Mouse (Mus musculus): ENCODE measurements around the gene Wdtc1. TPM values are rescaled to one million over a fixed set of nuclear protein-coding genes. Genes with fewer than 3 reads are reported as not detected.

Gene Wdtc1
- total RNA-seq, 2 experiments from 2014 or later, result 58.6 to 59.8 TPM

DNA sequence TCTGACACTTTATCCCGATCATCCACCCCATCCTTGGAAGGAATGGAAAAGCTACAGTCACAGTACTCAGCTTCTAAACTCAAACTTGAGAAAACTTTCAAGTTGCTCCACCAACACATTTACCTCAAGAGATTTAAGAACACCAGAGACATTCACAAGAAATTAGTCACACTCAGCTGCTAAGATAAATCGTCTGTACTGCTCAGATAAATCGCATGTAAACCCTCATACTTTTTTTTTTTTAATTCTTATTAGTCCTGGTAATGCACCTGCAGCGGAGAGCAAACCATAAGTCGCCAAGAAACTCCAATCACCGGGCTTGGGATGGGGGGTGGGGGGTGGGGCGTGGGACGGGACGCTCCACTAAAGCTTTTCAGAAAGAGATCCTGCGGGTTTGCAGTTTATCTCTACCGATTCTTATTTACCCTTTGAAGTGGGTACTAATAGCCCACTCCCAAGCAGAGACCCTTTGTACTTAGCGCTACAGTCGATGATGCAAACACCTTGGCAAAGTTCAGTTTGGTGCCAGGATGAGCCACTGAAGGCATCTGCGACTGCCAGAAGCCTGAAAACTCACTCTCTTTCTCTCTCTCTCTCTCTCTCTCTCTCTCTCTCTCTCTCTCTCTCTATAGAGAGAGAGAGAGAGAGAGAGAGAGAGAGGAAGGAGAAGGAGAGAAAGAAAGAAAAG lies 15.3 kb downstream of the Wdtc1 start:
- DNase-seq (ENCODE audit: low spot score in 2 of 2), result no peak
- intact Hi-C loops (cut with DNase I), result no loop called here

DNA sequence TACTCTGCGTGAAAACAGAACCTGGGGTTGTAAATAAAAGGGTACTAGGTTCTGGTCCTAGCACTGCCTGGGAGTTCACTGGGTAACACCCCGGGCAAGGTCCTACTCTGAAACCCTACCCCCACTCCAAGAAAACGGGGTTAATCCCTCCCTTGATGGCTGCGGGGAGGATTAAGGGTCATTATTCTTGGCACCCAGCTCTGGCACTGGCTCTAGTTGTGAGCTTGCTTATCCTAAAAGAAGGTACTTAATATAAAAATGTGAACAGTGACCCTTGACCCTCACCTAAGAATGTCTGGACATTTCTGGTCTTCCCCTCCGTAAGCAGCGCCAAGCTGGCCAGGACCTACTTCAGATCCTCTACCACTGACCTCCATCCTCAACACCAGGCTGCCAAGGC lies 20.0 kb downstream of the Wdtc1 start:
- intact Hi-C loops (cut with DNase I), result no loop called here

DNA sequence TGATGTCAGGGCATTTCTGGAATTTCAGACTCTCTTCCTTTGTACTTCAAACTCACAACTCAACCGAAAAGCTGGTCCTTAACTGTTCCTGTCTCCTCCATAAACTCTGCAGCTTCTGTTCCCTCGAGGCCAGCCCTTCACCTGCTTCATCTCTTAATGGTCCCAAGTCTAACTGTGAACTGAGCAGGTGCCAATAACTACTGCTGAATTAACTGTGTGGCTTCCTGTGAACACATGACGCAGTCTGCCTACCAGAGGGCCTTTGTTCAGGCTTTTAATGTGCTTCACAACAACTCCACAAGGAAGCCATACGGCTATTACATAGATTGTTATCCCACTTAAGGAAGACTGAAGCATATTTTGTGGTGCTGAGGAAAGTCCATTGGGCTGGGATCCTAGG lies 23.0 kb downstream of the Wdtc1 start:
- intact Hi-C loops (cut with DNase I), result no loop called here
- DNase-seq (ENCODE audit: low spot score in 2 of 2), result no peak

More for the DNA sequence above, 20.0 kb downstream of the Wdtc1 start:
- DNase-seq (ENCODE audit: low spot score in 2 of 2), result no peak

DNA sequence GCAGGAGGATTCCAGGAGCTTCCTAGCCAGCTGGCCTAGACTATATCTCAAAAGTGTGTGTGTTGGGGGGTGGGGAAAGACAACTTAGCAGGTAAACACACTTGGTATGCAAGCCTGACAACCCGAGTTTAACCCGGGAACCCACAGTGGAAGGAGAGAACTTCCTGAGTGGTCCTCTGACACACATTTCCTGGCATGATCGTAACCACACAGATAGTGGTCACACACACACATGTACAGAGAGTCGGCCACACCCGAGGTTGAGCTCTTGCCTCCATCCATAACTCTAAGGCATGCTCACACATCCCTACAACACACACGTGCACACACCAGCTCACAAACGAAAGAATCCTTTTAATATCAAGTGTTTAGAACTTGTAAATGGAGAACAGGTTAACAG lies 25.2 kb downstream of the Wdtc1 start:
- intact Hi-C loops (cut with DNase I), result no loop called here

DNA sequence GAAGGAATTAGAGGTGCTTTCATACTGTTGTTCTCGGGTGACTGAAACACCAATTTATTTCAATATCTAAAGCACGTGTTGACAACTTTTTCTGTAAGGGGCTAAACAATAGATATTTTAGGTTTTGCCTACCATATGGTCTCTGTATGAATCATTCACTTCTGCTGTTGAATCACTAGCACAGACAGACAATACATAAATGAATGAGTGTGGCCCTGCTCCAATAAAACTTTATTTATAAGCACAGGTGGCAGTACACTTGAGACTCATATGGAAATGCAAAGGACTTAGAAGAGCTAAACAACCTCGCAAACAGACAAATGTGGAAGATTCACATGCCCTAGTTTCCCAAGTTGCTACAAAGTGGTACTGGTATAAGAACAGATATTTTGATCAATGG lies 33.6 kb downstream of the Wdtc1 start:
- DNase-seq (ENCODE audit: low spot score in 2 of 2), result no peak
- intact Hi-C loops (cut with DNase I), result no loop called here

More for the DNA sequence above, 25.2 kb downstream of the Wdtc1 start:
- DNase-seq (ENCODE audit: low spot score in 2 of 2), result no peak

DNA sequence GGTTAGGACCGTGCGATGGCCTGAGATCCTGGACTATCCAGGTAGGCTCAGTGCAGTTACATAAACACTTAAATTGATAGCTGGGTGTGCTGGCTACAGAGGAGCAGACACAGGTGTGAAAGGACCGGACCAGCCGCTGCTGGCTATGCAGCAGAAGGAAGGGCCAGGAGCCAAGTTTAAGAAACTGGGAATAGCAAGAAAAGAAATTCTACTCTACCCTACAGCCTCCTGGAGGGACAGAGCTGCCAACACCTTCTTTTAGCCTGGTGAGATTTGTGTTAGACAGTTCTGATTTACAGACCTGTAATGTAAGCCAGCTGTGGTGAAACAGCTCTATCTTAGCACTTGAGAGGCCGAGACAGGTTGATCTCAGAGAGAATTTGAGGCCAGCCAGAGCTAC lies 37.3 kb downstream of the Wdtc1 start:
- intact Hi-C loops (cut with DNase I), result no loop called here

DNA sequence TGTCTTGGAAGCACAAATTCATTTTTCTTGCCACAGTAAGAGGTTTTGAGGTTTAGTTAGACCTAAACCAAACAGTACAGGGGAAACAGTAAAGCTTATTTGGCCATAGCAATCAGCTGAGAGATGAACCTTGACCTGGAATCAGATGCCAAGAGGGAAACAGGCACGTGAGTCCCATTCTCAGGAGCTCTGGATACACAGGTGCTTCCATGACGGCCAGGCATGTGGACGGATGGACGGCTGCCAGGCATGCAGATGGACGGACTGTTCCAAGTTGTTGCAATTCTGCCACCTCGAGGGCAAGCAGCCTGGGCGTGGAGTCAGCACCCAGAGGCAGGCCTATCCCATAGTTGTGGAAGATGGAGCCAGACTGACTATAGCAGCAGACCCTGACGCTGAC lies 38.4 kb downstream of the Wdtc1 start:
- DNase-seq (ENCODE audit: low spot score in 2 of 2), result no peak
- intact Hi-C loops (cut with DNase I), result loop anchor here (5.0 kb wide), 2 partner anchors 32 to 102 kb away; no protein-coding TSS in a partner anchor

More for the DNA sequence above, 37.3 kb downstream of the Wdtc1 start:
- DNase-seq (ENCODE audit: low spot score in 2 of 2), result no peak

DNA sequence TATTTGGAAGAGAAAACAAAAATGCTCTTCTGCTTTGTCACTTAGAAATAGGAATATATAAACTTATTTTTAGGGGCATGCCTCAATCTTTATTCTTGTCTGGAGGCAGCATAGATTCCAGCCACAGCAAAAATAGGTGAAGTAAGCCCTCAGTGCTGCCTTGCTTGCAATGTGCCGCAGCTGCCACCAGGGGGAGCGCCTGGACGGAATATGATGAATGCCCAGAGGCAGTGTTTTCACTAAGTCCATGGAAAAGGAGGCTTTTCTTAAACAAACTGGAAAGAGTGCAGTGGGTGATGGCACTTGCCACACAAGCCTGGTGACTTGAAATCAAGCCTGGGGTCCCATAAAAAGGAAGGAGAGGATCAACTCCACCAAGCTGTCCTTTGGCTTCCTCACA lies 43.3 kb downstream of the Wdtc1 start:
- DNase-seq (ENCODE audit: low spot score in 2 of 2), result peak; percentile 80 to 87
- intact Hi-C loops (cut with DNase I), result loop anchor here (2.0 to 5.0 kb wide), 4 partner anchors 17 to 142 kb away; no protein-coding TSS in a partner anchor

DNA sequence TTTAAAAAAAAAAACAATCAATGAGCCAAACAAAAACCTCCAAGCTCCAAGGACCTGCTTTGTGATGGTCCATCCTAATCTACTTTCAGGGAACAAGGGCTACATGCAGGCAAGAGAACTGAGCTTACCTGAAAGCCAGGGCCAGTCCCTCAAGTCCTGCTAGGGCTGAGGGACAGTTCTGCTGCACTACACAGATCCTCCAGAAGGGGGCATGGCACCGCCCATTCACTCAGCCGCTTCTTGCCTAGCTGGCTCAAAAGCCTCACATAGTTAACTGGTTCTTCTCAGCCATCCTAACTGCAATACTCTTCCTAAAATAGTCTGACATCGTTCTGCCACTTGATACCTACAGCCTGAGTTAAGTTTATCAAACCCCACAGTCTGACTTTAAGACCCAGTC lies 46.0 kb downstream of the Wdtc1 start:
- intact Hi-C loops (cut with DNase I), result loop anchor here (5.0 kb wide), 1 partner anchor 145 kb away; no protein-coding TSS in a partner anchor
- DNase-seq (ENCODE audit: low spot score in 2 of 2), result peak; percentile 42 to 44

DNA sequence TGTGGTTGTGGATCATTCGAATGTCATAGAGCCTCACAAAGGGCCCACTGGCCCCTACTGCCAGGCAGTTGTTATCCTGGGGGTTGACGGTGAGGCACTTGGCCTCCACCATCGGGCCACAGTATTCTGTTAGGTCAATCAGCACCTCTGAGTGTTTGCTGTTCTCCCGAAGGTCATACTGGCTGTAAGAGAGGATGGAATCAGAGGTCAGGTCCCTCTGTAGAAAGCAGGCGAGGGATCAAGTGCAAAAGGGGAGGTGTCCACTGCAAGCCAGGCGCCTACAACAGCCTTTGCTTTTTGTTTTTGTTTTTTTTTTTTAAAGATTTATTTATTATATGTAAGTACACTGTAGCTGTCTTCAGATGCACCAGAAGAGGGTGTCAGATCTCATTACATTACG lies 47.5 kb downstream of the Wdtc1 start:
- intact Hi-C loops (cut with DNase I), result loop anchor here (5.0 kb wide), 1 partner anchor 146 kb away; no protein-coding TSS in a partner anchor
- no peak for DNase-seq (ENCODE audit: low spot score in 2 of 2)

DNA sequence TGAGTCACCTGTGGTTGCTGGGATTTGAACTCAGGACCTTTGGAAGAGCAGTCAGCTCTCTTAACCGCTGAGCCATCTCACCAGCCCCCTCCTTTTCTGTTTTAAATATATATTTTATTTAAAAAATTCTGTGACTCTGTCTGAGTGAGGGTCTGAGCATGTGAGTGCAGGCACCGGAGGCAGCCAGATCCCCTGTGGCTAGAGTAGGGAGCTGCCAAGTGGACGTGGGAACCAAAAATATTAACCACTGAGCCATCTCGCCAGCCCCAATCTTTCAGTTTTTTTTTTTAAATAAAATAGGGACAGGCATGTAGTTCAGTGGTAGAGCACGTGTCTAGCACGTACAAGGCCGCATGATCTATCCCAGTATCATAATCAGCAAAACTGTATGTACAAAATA lies 48.5 kb downstream of the Wdtc1 start:
- DNase-seq (ENCODE audit: low spot score in 2 of 2), result no peak
- intact Hi-C loops (cut with DNase I), result loop anchor here (5.0 kb wide), 1 partner anchor 148 kb away; no protein-coding TSS in a partner anchor

DNA sequence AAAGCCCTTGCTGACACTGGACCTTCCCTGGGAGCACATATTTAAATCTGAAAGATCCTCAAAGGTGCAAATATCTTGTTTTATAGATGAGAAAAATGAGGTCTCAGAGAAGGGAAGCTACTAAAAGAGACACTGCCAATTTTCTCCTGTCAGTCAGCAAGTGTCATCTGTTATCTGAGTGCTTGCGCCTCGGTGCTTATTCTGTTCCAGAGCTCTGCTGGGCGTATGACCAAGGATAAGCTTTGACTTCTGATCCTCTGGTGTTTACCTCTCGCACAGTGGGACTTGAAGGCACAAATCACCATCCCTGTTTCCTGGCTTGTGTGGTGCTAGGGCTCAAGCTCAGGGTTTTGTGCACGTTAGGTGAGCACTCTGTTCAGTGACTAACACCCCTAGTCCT lies 50.6 kb downstream of the Wdtc1 start:
- DNase-seq (ENCODE audit: low spot score in 2 of 2), result no peak

DNA sequence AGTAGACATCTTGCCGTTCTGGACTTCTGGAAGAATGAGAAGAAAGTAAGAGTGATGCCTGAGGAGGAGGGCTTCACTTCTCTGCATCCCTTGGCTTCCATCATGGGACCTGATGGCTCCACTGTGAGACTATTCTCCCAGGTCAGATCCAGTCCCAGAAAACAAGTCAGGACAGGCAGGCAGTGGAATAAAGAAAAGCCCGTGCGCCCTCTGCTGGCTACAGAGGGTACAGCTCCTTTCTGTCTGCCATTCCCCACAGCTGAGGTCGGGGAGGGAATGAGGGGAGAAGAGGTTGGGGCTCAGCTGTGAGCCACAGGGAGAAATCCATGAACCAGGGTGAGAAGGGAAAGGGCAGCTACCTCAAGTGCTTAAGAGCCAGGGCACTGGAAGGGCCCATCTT lies 51.5 kb downstream of the Wdtc1 start:
- intact Hi-C loops (cut with DNase I), result no loop called here
- peak; percentile 70 for DNase-seq (ENCODE audit: low spot score in 2 of 2)

More for the DNA sequence above, 50.6 kb downstream of the Wdtc1 start:
- intact Hi-C loops (cut with DNase I), result no loop called here

DNA sequence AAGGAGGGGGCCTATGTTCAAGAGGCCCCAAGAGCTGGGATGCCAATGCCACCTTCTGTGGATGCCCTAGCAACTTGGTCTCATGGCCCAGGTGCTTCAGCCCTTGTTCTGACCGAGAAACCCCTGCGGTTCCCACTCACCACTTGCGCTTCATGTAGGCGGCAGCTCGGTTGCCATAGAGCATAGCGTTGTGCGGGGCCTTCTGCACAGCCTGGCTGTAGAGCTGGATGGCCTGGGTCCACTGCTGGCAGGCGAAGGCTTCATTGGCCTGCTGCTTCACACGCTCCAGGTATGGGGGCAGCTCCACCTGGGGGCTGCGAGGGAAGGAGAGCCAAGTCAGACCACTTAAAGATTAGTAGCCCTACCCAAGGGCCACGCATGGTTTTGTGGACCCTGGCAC lies 52.9 kb downstream of the Wdtc1 start:
- DNase-seq (ENCODE audit: low spot score in 2 of 2), result no peak
- intact Hi-C loops (cut with DNase I), result no loop called here

DNA sequence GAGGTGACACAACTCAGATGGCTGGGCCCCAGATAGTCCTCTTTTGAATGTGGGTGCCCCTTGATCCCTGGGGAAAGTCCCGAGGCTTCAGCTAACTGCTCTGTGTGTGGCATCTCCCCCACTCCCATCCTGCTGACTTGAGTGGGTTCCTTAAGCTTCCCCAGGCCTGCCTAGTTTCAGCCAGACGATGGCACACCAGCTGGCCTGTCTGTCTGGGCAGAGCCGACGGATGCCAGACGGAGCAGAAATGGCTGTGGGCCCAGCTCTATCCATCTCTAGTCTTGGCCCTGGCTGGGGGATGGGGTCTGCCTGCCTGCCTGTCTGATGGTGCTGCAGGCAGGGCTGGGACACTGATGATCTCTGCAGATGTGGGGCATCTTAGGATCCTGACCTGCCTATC lies 53.6 kb downstream of the Wdtc1 start:
- DNase-seq (ENCODE audit: low spot score in 2 of 2), result peak; percentile 72 to 78
- intact Hi-C loops (cut with DNase I), result loop anchor here (5.0 kb wide), 1 partner anchor 47 kb away; no protein-coding TSS in a partner anchor

DNA sequence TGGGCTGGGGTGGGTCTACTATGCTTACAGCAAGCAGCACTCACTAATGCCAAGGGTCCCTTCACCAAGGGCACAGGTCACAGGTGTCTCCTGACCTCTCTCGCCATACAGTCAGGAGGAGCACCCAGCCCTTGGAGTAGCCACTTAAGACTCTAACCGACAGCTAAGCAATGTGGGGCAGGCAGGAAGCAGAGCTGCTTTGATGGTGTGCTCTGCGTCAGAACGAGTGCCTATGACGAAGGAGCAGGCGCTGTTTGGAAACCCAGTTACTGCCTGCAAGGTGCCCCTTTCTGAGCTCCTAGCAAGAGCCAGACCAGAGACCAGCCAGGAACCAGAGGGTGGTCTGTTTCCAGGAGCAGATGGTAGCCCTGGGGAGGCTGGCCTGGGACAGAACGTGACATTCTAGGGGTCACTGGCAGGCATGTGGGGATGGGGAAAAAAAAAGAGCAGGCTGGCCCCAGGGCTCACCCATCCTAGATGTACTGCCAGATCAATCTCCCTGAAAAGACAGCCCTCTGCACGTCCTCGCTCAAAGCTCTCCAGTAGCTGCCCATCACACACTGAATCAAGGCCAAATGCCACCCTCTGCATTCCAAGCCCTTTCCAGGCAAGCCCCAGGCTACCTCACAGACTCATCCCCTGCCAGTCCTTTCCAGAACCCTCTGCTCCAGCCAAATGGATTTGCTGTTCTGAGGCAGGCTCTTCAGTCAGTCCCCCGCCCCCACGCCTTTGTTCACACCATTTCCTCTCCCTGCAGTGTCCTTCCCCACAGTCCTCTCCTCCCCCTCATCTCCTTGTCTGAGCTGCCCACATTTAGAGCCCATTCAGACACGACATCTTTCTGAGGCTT lies 54.5 kb downstream of the Wdtc1 start:
- DNase-seq (ENCODE audit: low spot score in 2 of 2), result peak; percentile 82 to 86
- intact Hi-C loops (cut with DNase I), result loop anchor here (5.0 kb wide), 1 partner anchor 46 kb away; no protein-coding TSS in a partner anchor

DNA sequence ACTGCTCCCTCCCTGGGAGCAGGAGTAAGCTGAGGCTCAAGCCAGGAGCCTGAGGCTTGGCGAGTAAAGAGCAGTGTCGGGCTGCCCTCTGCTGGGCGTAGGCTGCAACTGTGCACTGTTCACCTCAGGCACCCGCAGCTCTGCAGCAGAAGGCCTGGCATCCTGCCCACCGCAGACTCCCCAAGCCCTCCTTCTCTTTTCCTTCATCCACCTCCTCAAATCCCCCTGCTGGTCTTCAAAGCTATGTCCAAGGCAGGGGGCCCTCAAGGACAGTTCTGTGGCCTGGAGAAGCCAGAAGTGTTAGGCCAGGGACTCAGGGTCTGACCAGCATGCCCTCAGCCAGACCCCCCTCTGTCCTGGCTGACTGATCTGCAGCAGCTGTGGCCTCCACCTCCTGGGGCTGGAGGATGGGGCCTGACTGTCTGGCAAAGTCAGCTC lies 55.5 kb downstream of the Wdtc1 start:
- intact Hi-C loops (cut with DNase I), result loop anchor here (1.0 to 5.0 kb wide), 3 partner anchors 46 to 289 kb away; no protein-coding TSS in a partner anchor
- peak; percentile 82 to 83 for DNase-seq (ENCODE audit: low spot score in 2 of 2)

DNA sequence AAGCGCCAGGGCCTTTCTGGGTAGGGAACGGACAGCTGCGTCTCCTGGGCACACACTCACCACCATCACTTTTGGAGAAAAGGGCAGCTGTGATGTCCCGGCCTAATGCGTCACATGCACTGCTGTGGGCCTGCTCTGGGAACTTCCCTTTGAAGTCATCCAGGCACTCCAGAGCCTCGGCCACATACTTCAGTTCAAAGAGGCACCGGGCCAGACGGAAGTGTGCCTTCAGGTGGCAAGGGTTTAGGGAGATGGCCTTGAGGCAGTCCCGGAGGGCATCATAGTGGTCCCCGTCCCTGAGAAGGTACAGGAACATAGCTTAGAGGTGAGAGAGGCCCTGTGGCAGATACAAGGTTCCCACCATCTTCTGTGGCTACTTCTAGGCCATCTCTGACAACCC lies 55.9 kb downstream of the Wdtc1 start:
- no peak for DNase-seq (ENCODE audit: low spot score in 2 of 2)
- intact Hi-C loops (cut with DNase I), result loop anchor here (1.0 to 5.0 kb wide), 3 partner anchors 45 to 288 kb away; no protein-coding TSS in a partner anchor

DNA sequence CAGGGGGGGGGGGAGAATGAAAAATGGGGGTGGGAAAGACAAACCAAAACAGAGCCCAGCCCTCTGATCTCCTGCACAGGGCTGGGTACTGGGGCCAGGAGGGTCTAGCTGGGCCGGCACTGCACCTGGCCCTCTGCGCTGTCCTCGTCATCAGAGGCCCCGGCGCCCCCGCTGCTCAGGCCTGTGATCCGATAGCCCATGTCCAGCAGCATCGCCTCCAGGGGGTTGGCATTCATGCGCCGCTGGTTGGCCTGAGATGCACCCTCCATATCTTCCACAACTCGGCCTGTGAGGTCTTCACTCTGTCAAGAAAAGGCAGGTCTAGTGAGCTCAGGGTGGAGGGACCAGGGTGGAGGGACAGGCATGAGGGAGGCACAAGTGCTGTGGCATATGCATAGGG lies 59.2 kb downstream of the Wdtc1 start:
- intact Hi-C loops (cut with DNase I), result no loop called here

More for the DNA sequence above, 59.2 kb downstream of the Wdtc1 start:
- no peak for DNase-seq (ENCODE audit: low spot score in 2 of 2)

Measured in left cerebral cortex, postnatal 36 days (tissue).